In genomic region chr10:19933511-19934383, GRCm38 (mm10) we compare ENCODE assay signal across 8 mouse cellular contexts. TPM values are rescaled to one million over a fixed set of nuclear protein-coding genes. Genes with fewer than 3 reads are reported as not detected.
DNase-seq lines count a peak whose midpoint lies in the region; ATAC-seq lines count a peak whose summit lies in the region.

No protein-coding gene starts in this region.

- no peaks in the 10 kb centered on the region for H3K9me3 ChIP-seq in intestine, embryonic 16.5 days (ENCODE audit: control insufficient read depth, low read length)

- H3K4me2 ChIP-seq in intestine, embryonic 16.5 days (ENCODE audit: low read depth, low read length), result peak overlapping the region; percentile 96

- under 1% methylated on average over 88 of the region's 97 CpGs for WGBS in intestine, embryonic 16.5 days

- peak overlapping the region; percentile 91 for H3K27ac ChIP-seq in intestine, embryonic 16.5 days (ENCODE audit: low read length)

- H3K36me3 ChIP-seq in intestine, embryonic 16.5 days (ENCODE audit: control insufficient read depth, insufficient read depth, low read length), result no peaks in the 10 kb centered on the region

- peak overlapping the region; percentile 84 for H3K9ac ChIP-seq in intestine, embryonic 16.5 days (ENCODE audit: low read depth, low read length)

- peak; percentile 82 for DNase-seq in T-cell, adult 2 months (ENCODE audit: low spot score)
- peak; percentile 72 for DNase-seq in embryo, embryonic 10.5 days (ENCODE audit: low spot score)
- DNase-seq in gastrocnemius, postnatal 4 days (ENCODE audit: low spot score in 2 of 2), result peak; percentile 46 to 73
- peak; percentile 81 to 85 for DNase-seq in left cerebral cortex, postnatal 25 days (ENCODE audit: low spot score in 2 of 2)
- peak; percentile 82 for DNase-seq in right cerebral cortex, postnatal 10 days (ENCODE audit: low spot score in 2 of 2)
- peak; percentile 88 for DNase-seq in urinary bladder, postnatal 14 days (ENCODE audit: low spot score)

- no peaks in the 10 kb centered on the region for H3K27me3 ChIP-seq in intestine, embryonic 16.5 days (replicated peaks; ENCODE audit: control insufficient read depth, insufficient read depth, low read length)

- ATAC-seq in intestine, embryonic 16.5 days, result peak; percentile 94
- ATAC-seq in megakaryocyte-erythroid progenitor cell, adult 5-6 weeks (replicated peaks; ENCODE audit: low FRiP score, low TSS enrichment, poor library complexity, severe bottlenecking), result peak; percentile 76

- peak overlapping the region; percentile 79 for H3K4me3 ChIP-seq in intestine, embryonic 16.5 days (ENCODE audit: low read length)

- peaks cover 16% of the 10 kb centered on the region for H3K4me1 ChIP-seq in intestine, embryonic 16.5 days (ENCODE audit: control insufficient read depth, insufficient read depth, low read length)

- intact Hi-C loops in left cerebral cortex, postnatal 25 days (cut with DNase I), result loop anchor here (2.0 to 5.0 kb wide), 2 partner anchors 139 to 189 kb away; no protein-coding TSS in a partner anchor

RNA-seq across cellular contexts. Expression of gene Map3k5, which starts 0.5 kb away (rescaled TPM):
- total RNA-seq in gastrocnemius, postnatal 4 days (2021), result 1 to 10 TPM; 4.9 to 9.5 TPM
- polyA plus RNA-seq in intestine, embryonic 16.5 days (2015; fragmentation: Nextera tagmentation; extraction: Ambion mirVana), result 1.2 and 1.4 TPM in 2 replicates
- 10 to 100 TPM; 46.4 to 56.3 TPM for total RNA-seq in left cerebral cortex, postnatal 25 days (2021)
- total RNA-seq in megakaryocyte-erythroid progenitor cell, adult 5-6 weeks (2014; fragmentation: Nextera tagmentation), result 2.8 and 12.8 TPM in 2 replicates
- total RNA-seq in megakaryocyte-erythroid progenitor cell, adult 5-6 weeks (2017), result 4.2 and 5.9 TPM in 2 replicates

RNA-seq across cellular contexts. Expression of gene Pex7, which starts 26.3 kb away (rescaled TPM):
- total RNA-seq in gastrocnemius, postnatal 4 days (2021), result 10 to 100 TPM; 11.5 to 12.1 TPM
- polyA plus RNA-seq in intestine, embryonic 16.5 days (2015; fragmentation: Nextera tagmentation; extraction: Ambion mirVana), result 51.4 and 57.0 TPM in 2 replicates
- 10 to 100 TPM; 24.3 to 27.1 TPM for total RNA-seq in left cerebral cortex, postnatal 25 days (2021)
- total RNA-seq in megakaryocyte-erythroid progenitor cell, adult 5-6 weeks (2014; fragmentation: Nextera tagmentation), result 21.9 and 28.2 TPM in 2 replicates
- 16.0 and 20.9 TPM in 2 replicates for total RNA-seq in megakaryocyte-erythroid progenitor cell, adult 5-6 weeks (2017)

Comparison
In these comparisons a context has a peak if more than half of its experiments do, and no peak if none do; other contexts are left out.
1. Peak in every context shown above with its lines: DNase-seq, ATAC-seq, H3K4me3 ChIP-seq and H3K27ac ChIP-seq.